Mouse (Mus musculus) liver, postnatal 0 days (tissue): Measurements from ENCODE around the gene Mapk3.

Experiments used
- CTCF ChIP-seq: sonication (generic); IDR thresholded peaks from 2 replicates; pipeline ENCODE4 v1.5.1; 2016; ENCODE audit warnings: antibody characterized with exemption, low read depth
- EP300 ChIP-seq: IDR thresholded peaks from 2 replicates; pipeline ENCODE4 v1.6.1; 2016; ENCODE audit warnings: antibody characterized with exemption, low read depth, mild to moderate bottlenecking

GRCm38 (mm10) chr7:126786142-126786541 is 26.7 kb downstream of the Mapk3 start:
- TF ChIP-seq EP300 (no peak), CTCF (no peak)
